Mouse (Mus musculus): ENCODE measurements around the gene Engase.

DNA sequence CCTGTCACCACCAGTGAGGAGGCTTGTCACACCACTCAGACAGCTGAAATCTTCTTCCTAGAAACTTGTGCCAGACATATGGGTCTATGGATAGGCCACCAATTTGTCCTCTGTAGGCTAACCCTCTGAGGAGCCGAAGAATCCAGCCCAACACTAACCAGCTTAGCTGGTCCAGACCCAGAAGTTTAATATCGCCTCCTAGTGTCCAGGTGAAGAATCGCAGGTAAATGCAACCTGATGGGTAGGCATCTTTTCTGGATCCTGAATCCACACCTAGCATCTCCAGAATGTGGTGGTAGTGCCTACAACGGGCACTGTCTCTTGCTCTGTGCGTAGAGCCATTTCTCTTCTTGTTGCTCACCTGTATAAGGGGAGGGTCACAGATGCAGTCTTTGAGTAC is 43.6 kb downstream of the Engase start:
- TF ChIP-seq CTCF (IDR thresholded peaks at IDR 0.05; ENCODE audit: low read depth) (peak; percentile 65), EP300 (optimal IDR thresholded peaks at IDR 0.05) (no peak)
